Mouse (Mus musculus) stomach, postnatal 0 days (tissue): ENCODE measurements around the gene Evi5l. TPM values are rescaled to one million over a fixed set of nuclear protein-coding genes. Genes with fewer than 3 reads are reported as not detected.
A peak's percentile ranks its signal among the peaks of the same experiment; 100 is the strongest.

Source experiments
- ATAC-seq: fragments of 200-750 bp; cut with Nextera tagmentation; 2 replicates; pipeline ENCODE4 v1.8.0; 2017; ENCODE audit not compliant: low FRiP score, low TSS enrichment
- DNase-seq: peaks from one replicate; pipeline ENCODE4 v3.0.0-alpha.2; 2016; ENCODE audit warnings: low spot score
- H3K27ac ChIP-seq: fragments of 300-500 bp; sonication (generic); replicated peaks from 2 replicates; pipeline ENCODE4 v1.5.1; 2014; ENCODE audit warnings: mild to moderate bottlenecking, control low read depth
- H3K27me3 ChIP-seq: fragments of 300-500 bp; sonication (generic); 2 replicates; pipeline ENCODE4 v1.6.1; 2014; ENCODE audit warnings: low read length; ENCODE audit not compliant: control insufficient read depth, insufficient read depth
- H3K36me3 ChIP-seq: fragments of 300-500 bp; sonication (generic); 2 replicates; pipeline ENCODE4 v1.6.1; 2014; ENCODE audit warnings: low read length, mixed read lengths; ENCODE audit not compliant: control insufficient read depth, insufficient read depth
- H3K4me1 ChIP-seq: fragments of 300-500 bp; sonication (generic); replicated peaks from 2 replicates; pipeline ENCODE4 v1.6.1; 2014; ENCODE audit warnings: antibody characterized with exemption; ENCODE audit not compliant: control insufficient read depth, insufficient read depth
- H3K4me2 ChIP-seq: fragments of 300-500 bp; sonication (generic); replicated peaks from 2 replicates; pipeline ENCODE4 v1.6.1; 2014; ENCODE audit warnings: low read depth, mild to moderate bottlenecking, control low read depth, moderate library complexity
- H3K4me3 ChIP-seq: fragments of 300-500 bp; sonication (generic); 2 replicates; pipeline ENCODE4 v1.5.1; 2014; ENCODE audit warnings: low read depth, low read length, control low read depth
- H3K9ac ChIP-seq: fragments of 300-500 bp; sonication (generic); 2 replicates; pipeline ENCODE4 v1.6.1; 2014; ENCODE audit warnings: mild to moderate bottlenecking, low read length, control low read depth, mixed read lengths
- H3K9me3 ChIP-seq: fragments of 300-500 bp; sonication (generic); 2 replicates; pipeline ENCODE4 v1.6.1; 2016; ENCODE audit warnings: low read length; ENCODE audit not compliant: control insufficient read depth
- CTCF ChIP-seq: IDR thresholded peaks from 2 replicates; pipeline ENCODE4 v1.5.1; 2016; ENCODE audit warnings: antibody characterized with exemption, low read depth, mild to moderate bottlenecking, moderate library complexity
- EP300 ChIP-seq: optimal IDR thresholded peaks from 2 replicates; pipeline ENCODE3; 2016; ENCODE audit warnings: antibody characterized with exemption
- WGBS: fragments of 180-500 bp; shearing (Covaris S2); extraction: QIAGEN DNeasy Blood & Tissue Kit; methylation state at CpG from one replicate; pipeline ENCODE4 v1.1.7; 2014; 5-methylcytosine and 5-hydroxymethylcytosine counted together
- polyA plus RNA-seq: library from polyadenylated mRNA; unstranded; fragments of >200 nt; fragmentation: Nextera tagmentation; extraction: Ambion mirVana; gene quantifications from 2 replicates; pipeline ENCODE4 v1.2.1, GENCODE M21; 2015

Gene Evi5l
- polyA plus RNA-seq, result 10.6 and 11.0 TPM in 2 replicates

DNA sequence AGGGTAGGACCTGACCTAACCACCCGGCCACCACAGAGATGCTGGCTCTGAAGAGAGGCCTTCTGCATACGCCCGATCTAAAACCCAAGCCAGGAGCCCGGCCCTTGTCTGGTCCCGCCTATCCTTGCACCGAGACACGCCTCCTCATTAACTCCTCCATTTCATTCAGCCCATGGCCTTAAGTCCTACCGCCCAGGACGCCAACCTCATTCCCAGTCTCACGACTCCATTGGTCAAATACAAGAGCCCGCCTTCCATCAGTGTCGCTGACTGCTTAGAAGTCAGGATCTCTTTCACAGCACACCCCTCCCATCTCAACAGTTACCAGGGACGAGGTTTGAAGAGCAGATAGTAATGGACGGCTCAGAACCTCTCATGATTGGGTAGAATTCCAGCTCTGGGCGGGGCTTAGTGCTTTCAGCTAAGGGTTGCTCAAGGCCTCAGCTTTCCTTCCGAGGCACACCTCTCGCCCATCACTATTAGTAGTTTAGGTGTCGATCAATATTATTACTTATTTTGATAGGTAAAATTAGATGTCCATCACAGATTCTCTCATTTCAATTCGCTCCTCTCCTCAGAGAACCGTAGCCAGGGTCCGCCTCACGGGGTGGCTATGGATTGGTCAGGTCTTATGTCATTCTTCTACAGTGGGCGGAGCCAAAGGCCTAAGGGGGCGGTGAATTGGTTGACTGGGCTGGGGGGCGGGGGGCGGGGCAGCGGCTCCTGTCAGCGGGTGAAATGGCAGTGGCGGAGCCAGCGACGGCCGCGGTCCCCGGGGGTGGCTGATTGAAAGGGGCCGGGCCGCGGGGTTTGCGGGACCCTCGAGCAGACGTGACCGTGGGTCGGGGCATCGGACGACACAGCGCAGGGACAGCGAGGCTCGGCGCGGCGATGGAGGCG, at the start of gene Evi5l:
Gene Evi5l (plus strand): TSS at position 716 of the 900 bp plus-strand sequence.
- Histone ChIP-seq H3K36me3 (no peaks in the 10 kb centered on the region), H3K4me1 (no peaks in the 10 kb centered on the region), H3K27ac (peak within 1 kb of the TSS; percentile 18; the same call in 1 of the 2 replicates), H3K4me3 (peak within 1 kb of the TSS; percentile 87), H3K9me3 (no peaks in the 10 kb centered on the region), H3K4me2 (peak within 1 kb of the TSS; percentile 92), H3K9ac (peak within 1 kb of the TSS; percentile 82), H3K27me3 (no peaks in the 10 kb centered on the region)
- TF ChIP-seq EP300 (no peak), CTCF (no peak)
- ATAC-seq, result peak; percentile 99
- under 1% methylated on average over 49 of the region's 51 CpGs for WGBS
- DNase-seq, result peak; percentile 96

DNA sequence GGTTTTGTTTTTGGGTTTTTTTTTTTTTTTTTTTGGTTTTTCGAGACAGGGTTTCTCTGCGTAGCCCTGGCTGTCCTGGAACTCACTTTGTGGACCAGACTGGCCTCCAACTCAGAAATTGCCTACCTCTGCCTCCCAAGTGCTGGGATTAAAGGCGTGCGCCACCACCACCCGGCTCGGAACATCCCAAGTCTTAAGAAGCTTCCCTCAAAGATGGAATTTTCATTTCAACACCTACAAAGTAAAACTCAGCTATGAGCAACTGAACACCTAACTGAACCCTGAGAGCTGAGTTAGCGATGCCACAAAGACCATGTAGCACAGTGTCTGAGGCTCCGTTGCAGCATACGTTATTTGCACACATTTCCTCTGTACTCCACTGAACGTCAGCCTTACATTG, 32.6 kb upstream of the Evi5l start, which contains the start of gene Cd209g:
Gene Cd209g (plus strand): TSS at position 301 of the 400 bp plus-strand sequence.
- DNase-seq, result no peak
- Histone ChIP-seq H3K4me3 (no peak within 1 kb of the TSS), H3K27ac (no peak within 1 kb of the TSS), H3K4me2 (no peak within 1 kb of the TSS), H3K36me3 (no peaks in the 10 kb centered on the region), H3K4me1 (no peaks in the 10 kb centered on the region), H3K9me3 (no peaks in the 10 kb centered on the region), H3K27me3 (no peaks in the 10 kb centered on the region), H3K9ac (no peak within 1 kb of the TSS)
- TF ChIP-seq EP300 (no peak), CTCF (no peak)
- 90% methylated on average over 10 of the region's 10 CpGs for WGBS
- no peak for ATAC-seq

DNA sequence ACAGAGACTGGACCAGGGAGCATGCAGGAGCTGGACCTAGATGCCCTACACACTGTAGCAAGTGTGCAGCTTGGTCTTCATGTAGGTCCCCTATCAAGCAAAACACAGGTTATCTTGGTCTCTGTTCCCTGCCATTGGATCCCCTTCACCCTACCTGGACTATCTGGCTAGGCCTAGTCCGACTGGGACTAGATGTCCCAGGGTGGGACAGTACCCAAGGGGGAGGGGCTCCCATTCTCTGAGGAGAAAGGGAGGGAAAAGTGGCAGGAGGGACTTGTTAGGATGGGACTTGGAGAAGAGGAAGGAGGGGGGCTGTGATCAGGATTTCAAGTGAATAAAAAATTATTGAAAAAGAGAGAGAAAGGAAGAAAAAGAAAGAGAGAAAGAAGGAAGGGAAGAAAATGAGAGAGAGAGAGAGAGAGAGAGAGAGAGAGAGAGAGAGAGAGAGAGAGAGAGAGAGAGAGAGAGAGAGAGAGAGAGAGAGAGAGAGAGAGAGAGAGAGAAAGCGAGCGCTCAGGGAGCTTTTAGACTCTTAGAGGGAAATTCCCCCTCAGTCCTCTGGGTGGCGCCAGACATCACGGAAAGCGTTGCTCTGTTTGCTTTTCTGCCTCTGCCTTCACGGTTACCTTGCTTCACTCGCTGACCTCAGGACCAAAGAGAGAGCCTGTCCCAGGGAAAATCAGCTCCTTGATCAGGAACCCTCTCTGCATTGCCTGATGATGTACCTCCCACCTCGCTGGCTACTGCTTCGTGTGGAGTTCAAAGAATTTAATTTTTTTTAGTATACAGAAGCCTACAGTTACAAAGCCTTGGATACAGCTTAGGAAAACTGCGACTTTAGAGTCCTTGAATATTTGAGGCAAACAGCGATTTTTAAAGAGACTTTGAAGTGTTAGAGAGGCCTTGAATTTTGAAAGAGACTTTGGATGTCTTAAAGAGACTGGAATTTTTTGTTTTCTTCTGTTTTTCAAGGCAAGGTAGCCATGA, 26.4 kb upstream of the Evi5l start:
- H3K4me2 ChIP-seq, result no peak overlapping the region
- ATAC-seq, result peak; percentile 74
- H3K27ac ChIP-seq, result no peak overlapping the region
- peak; percentile 79 for DNase-seq
- H3K27me3 ChIP-seq, result no peaks in the 10 kb centered on the region
- TF ChIP-seq CTCF (peak; percentile 86), EP300 (no peak)
- WGBS, result 9% methylated on average over 12 of the region's 12 CpGs
- no peaks in the 10 kb centered on the region for H3K4me1 ChIP-seq
- H3K36me3 ChIP-seq, result no peaks in the 10 kb centered on the region
- H3K4me3 ChIP-seq, result no peak overlapping the region
- no peak overlapping the region for H3K9ac ChIP-seq
- H3K9me3 ChIP-seq, result no peaks in the 10 kb centered on the region

DNA sequence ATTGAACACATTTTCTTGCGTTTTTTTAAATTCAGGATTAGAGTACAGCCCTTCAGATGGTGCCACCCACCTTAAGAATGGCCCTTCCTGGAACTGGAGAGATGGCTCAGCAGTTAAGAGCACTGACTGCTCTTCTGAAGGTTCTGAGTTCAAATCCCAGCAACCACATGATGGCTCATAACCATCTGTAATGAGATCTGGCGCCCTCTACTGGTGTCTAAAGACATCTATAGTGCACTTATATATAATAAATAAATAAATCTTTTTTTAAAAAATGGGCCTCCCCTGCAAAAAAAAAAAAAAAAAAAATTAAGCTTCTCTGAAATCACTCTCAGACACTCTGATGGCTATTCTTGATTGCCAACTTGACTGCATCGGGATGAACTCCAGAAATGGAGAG, 24.6 kb upstream of the Evi5l start:
- no peak for DNase-seq
- 64% methylated on average over 3 of the region's 3 CpGs for WGBS
- no peaks in the 10 kb centered on the region for H3K4me1 ChIP-seq

DNA sequence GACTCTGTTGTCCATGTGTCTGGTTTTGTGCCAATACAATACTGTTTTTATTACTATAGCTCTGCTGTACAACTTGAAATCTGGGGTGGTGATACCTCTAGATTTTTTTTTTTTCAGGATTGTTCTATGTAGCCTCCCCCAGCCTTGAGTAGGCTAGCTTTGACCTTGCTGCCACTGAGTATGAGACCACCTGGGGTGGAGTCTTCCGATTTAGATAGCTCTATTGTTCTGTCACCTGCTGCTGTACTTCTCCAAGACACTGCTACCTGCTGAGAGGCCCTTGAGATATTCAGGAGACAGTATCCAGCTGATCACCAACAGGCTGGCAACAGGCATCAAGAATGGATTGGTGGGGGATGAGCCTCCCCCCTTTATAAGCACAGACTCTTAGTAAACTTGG, 19.1 kb upstream of the Evi5l start:
- Histone ChIP-seq H3K4me2 (no peak overlapping the region), H3K27ac (no peak overlapping the region), H3K27me3 (no peaks in the 10 kb centered on the region), H3K36me3 (no peaks in the 10 kb centered on the region), H3K9ac (no peak overlapping the region), H3K4me1 (no peaks in the 10 kb centered on the region), H3K9me3 (no peaks in the 10 kb centered on the region), H3K4me3 (no peak overlapping the region)
- ATAC-seq (no peak), DNase-seq (no peak)
- WGBS, result 32% methylated on average over 1 of the region's 1 CpGs
- TF ChIP-seq EP300 (no peak), CTCF (no peak)

More for the DNA sequence above, 24.6 kb upstream of the Evi5l start:
- Histone ChIP-seq H3K27me3 (no peaks in the 10 kb centered on the region), H3K4me2 (no peak overlapping the region), H3K36me3 (no peaks in the 10 kb centered on the region), H3K9me3 (no peaks in the 10 kb centered on the region), H3K9ac (no peak overlapping the region), H3K4me3 (no peak overlapping the region), H3K27ac (no peak overlapping the region)
- TF ChIP-seq EP300, result no peak
- peak; percentile 33 for TF ChIP-seq CTCF
- no peak for ATAC-seq
